Mouse (Mus musculus): ENCODE results near the gene Acvr2b.

GRCm38 (mm10) chr9:119363229-119363628 is 38.7 kb upstream of the Acvr2b start:
- TF ChIP-seq TAL1 (IDR thresholded peaks at IDR 0.05; ENCODE audit: low read length) (no peak), GATA1 (IDR thresholded peaks at IDR 0.05; ENCODE audit: low read length) (no peak)

All from erythroblast, embryonic 14.5 days (primary cell).